Mouse (Mus musculus): ENCODE data around the gene Praf2. TPM values are rescaled to one million over a fixed set of nuclear protein-coding genes. Genes with fewer than 3 reads are reported as not detected.
A peak's percentile ranks its signal among the peaks of the same experiment; 100 is the strongest.

Praf2 gene
- total and polyA plus RNA-seq, 3 experiments = 19.1 to 60.1 TPM; not detected in 1

- no peaks in the 10 kb centered on the region for H3K9me3 ChIP-seq (replicated peaks; ENCODE audit: insufficient read depth, low read length)
- peak overlapping the region; percentile 95 for H3K27ac ChIP-seq (ENCODE audit: control insufficient read depth, low read depth, low read length)
- H3K4me1 ChIP-seq (ENCODE audit: control insufficient read depth in 1 of 2, insufficient read depth in 2 of 2, low read length in 2 of 2) = peaks cover 18 to 31% of the 10 kb centered on the region in 2 experiments
- DNase-seq (ENCODE audit: low read depth, low spot score) = peak; percentile 70
- H3K27me3 ChIP-seq (ENCODE audit: control insufficient read depth in 1 of 2, insufficient read depth in 2 of 2, low read length in 2 of 2) = no peaks in the 10 kb centered on the region
- H3K36me3 ChIP-seq (ENCODE audit: control insufficient read depth in 1 of 2, insufficient read depth in 2 of 2, low read length in 2 of 2) = peaks cover 3 to 36% of the 10 kb centered on the region in 2 experiments; a peak in 2 of 4 replicates
- H3K9ac ChIP-seq (ENCODE audit: control insufficient read depth, low read depth, low read length, poor library complexity, severe bottlenecking) = peak overlapping the region; percentile 15
- peak; percentile 90 for TF ChIP-seq ZNF384 (IDR thresholded peaks at IDR 0.05; ENCODE audit: low read depth, low read length)
- TF ChIP-seq GATA1 (IDR thresholded peaks at IDR 0.05; ENCODE audit: low read depth, low read length) = peak; percentile 55; the same call in 1 of the 2 replicates
- TF ChIP-seq GABPA (IDR thresholded peaks at IDR 0.05; ENCODE audit: low read depth, low read length) = no peak
- TF ChIP-seq EP300 (IDR thresholded peaks at IDR 0.05; ENCODE audit: low read depth in 1 of 2, low read length in 2 of 2) = peak in 1 of 2 experiments; percentile 38; a peak in 1 of 4 replicates
- peak; percentile 53; the same call in 1 of the 2 replicates for TF ChIP-seq ETS1 (IDR thresholded peaks at IDR 0.05; ENCODE audit: low read depth, low read length)
- TF ChIP-seq MYB (IDR thresholded peaks at IDR 0.05; ENCODE audit: low read depth, low read length) = no peak
- peak; percentile 50; the same call in 1 of the 2 replicates for TF ChIP-seq TAL1 (IDR thresholded peaks at IDR 0.05; ENCODE audit: low read length)
- no peak for TF ChIP-seq E2F4 (IDR thresholded peaks at IDR 0.05; ENCODE audit: borderline replicate concordance, low read depth, low read length)
- no peaks in the 10 kb centered on the region; the same call in 1 of the 2 replicates for H3K79me2 ChIP-seq (ENCODE audit: control insufficient read depth, insufficient read depth, low read length, poor library complexity)
- H3K4me3 ChIP-seq (ENCODE audit: control insufficient read depth in 1 of 2, insufficient read depth in 1 of 2, low read depth in 2 of 2, low read length in 2 of 2) = no peak overlapping the region
Observed at GRCm38 (mm10) chrX:7775501-7776205, 47.4 kb downstream of the Praf2 start.

DNA sequence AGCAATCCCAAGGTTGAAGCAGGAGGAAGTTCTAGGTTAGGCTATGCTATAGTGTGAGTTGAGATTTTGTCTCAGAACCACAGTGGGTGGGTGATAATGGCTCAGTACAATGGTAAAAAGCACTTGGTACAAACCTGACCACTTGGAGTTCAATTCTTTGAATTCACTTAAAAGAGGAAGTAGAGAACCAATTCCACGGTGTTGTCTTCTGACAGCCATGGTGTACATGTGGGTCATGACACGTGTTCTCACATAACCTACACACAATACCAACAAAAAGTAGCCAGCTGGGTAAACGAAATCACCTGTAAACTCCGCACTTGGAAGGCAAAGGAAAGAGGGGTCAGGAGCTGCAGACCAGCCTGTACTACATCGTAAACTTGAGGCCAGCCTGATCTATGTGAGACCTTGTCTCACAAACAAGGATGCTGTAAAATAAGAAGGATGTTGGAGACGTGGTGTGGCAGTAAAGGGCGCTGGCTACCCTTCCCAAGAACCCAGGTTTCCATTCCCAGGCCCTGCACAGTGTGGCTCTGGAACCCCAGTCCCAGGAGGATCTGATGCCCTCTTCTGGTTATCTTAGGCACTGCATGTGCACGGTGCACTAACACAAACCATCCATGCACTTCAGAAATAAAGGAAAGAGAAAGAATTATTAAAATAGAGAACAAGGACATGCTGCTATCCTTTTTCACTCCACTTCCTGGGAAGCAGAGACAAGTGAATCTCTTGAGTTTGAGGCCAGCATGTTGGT, 48.3 kb downstream of the Praf2 start:
- H3K9me3 ChIP-seq (replicated peaks; ENCODE audit: insufficient read depth, low read length) = no peaks in the 10 kb centered on the region
- peak overlapping the region in 1 of 2 experiments; percentile 20; a peak in 1 of 4 replicates for H3K4me3 ChIP-seq (ENCODE audit: control insufficient read depth in 1 of 2, insufficient read depth in 1 of 2, low read depth in 2 of 2, low read length in 2 of 2)
- H3K9ac ChIP-seq (ENCODE audit: control insufficient read depth, low read depth, low read length, poor library complexity, severe bottlenecking) = peak overlapping the region; percentile 70
- DNase-seq (ENCODE audit: low read depth, low spot score) = peak; percentile 86
- peak overlapping the region; percentile 95 for H3K27ac ChIP-seq (ENCODE audit: control insufficient read depth, low read depth, low read length)
- peaks cover 18 to 36% of the 10 kb centered on the region in 2 experiments for H3K4me1 ChIP-seq (ENCODE audit: control insufficient read depth in 1 of 2, insufficient read depth in 2 of 2, low read length in 2 of 2)
- no peaks in the 10 kb centered on the region; the same call in 1 of the 2 replicates for H3K79me2 ChIP-seq (ENCODE audit: control insufficient read depth, insufficient read depth, low read length, poor library complexity)
- H3K36me3 ChIP-seq (ENCODE audit: control insufficient read depth in 1 of 2, insufficient read depth in 2 of 2, low read length in 2 of 2) = peaks cover 3 to 42% of the 10 kb centered on the region in 2 experiments; a peak in 2 of 4 replicates
- H3K27me3 ChIP-seq (ENCODE audit: control insufficient read depth in 1 of 2, insufficient read depth in 2 of 2, low read length in 2 of 2) = no peaks in the 10 kb centered on the region
- peak; percentile 46 for TF ChIP-seq BHLHE40 (IDR thresholded peaks at IDR 0.05; ENCODE audit: borderline replicate concordance, low read depth, low read length)
- TF ChIP-seq JUND (IDR thresholded peaks at IDR 0.05; ENCODE audit: low read depth, low read length) = 0 out of 2 replicates have a peak, but pooled peaks have one; percentile 36
- TF ChIP-seq POLR2A (IDR thresholded peaks at IDR 0.05; ENCODE audit: control insufficient read depth in 1 of 2, insufficient read depth in 1 of 2, low read depth in 1 of 2, low read length in 2 of 2, poor library complexity in 1 of 2) = peak in 1 of 2 experiments; percentile 42; a peak in 1 of 4 replicates
- peak; percentile 70 for TF ChIP-seq SMC3 (IDR thresholded peaks at IDR 0.05; ENCODE audit: low read depth, low read length)
- peak; percentile 97 for TF ChIP-seq MAX (IDR thresholded peaks at IDR 0.05; ENCODE audit: low read length)
- no peak for TF ChIP-seq MAFK (IDR thresholded peaks at IDR 0.05; ENCODE audit: borderline replicate concordance, low read depth, low read length)
- TF ChIP-seq ETS1 (IDR thresholded peaks at IDR 0.05; ENCODE audit: low read depth, low read length) = 0 out of 2 replicates have a peak, but pooled peaks have one; percentile 34
- peak; percentile 43; the same call in 1 of the 2 replicates for TF ChIP-seq USF1 (IDR thresholded peaks at IDR 0.05; ENCODE audit: low read depth, low read length)
- TF ChIP-seq TCF12 (IDR thresholded peaks at IDR 0.05; ENCODE audit: low read depth, low read length) = peak; percentile 25; the same call in 1 of the 2 replicates
- no peak for TF ChIP-seq E2F4 (IDR thresholded peaks at IDR 0.05; ENCODE audit: borderline replicate concordance, low read depth, low read length)
- TF ChIP-seq MXI1 (IDR thresholded peaks at IDR 0.05; ENCODE audit: low read depth, low read length) = peak; percentile 98
- no peak for TF ChIP-seq ZMIZ1 (IDR thresholded peaks at IDR 0.05; ENCODE audit: low read depth, low read length)
- TF ChIP-seq RAD21 (IDR thresholded peaks at IDR 0.05; ENCODE audit: low read depth, low read length) = peak; percentile 34; the same call in 1 of the 2 replicates
- TF ChIP-seq SIN3A (IDR thresholded peaks at IDR 0.05; ENCODE audit: low read length) = peak; percentile 73; the same call in 1 of the 2 replicates
- 0 out of 2 replicates have a peak, but pooled peaks have one; percentile 2 for TF ChIP-seq GATA1 (IDR thresholded peaks at IDR 0.05; ENCODE audit: low read depth, low read length)
- TF ChIP-seq CHD1 (IDR thresholded peaks at IDR 0.05; ENCODE audit: low read depth, low read length) = peak; percentile 59; the same call in 1 of the 2 replicates
- no peak for TF ChIP-seq RCOR1 (IDR thresholded peaks at IDR 0.05; ENCODE audit: low read depth, low read length)
- peak; percentile 98 for TF ChIP-seq MYC (IDR thresholded peaks at IDR 0.05; ENCODE audit: low read depth, low read length)
- TF ChIP-seq ZC3H11A (IDR thresholded peaks at IDR 0.05; ENCODE audit: low read depth, low read length) = 0 out of 2 replicates have a peak, but pooled peaks have one; percentile 32
- TF ChIP-seq CTCF (IDR thresholded peaks at IDR 0.05 in 2 of 3, conservative IDR thresholded peaks at IDR 0.05 in 1 of 3; ENCODE audit: control insufficient read depth in 1 of 3, insufficient read depth in 1 of 3, low read depth in 2 of 3, low read length in 3 of 3, poor library complexity in 1 of 3, severe bottlenecking in 1 of 3) = peak; percentile 71 to 96 (median 82)
- no peak for TF ChIP-seq MAZ (IDR thresholded peaks at IDR 0.05; ENCODE audit: low read depth, low read length)
- TF ChIP-seq EP300 (IDR thresholded peaks at IDR 0.05; ENCODE audit: low read depth in 1 of 2, low read length in 2 of 2) = peak in 1 of 2 experiments; percentile 44; a peak in 2 of 4 replicates
- no peak for TF ChIP-seq POLR2AphosphoS2 (IDR thresholded peaks at IDR 0.05; ENCODE audit: low read length)
